Mouse (Mus musculus) urinary bladder, adult 18-20 months (tissue): ENCODE data around the gene Brd9.
A peak's percentile ranks its signal among the peaks of the same experiment; 100 is the strongest.
"Not testable (repeated sequence)": the region's sequence is repeated elsewhere in the genome, so short reads cannot be mapped to it uniquely, and the experiment has no call there.

Experiments used
- DNase-seq, 2 experiments: peaks; one replicate each; pipeline ENCODE4 v3.0.0; 2022; ENCODE audit warnings: low spot score in 2 of 2, mixed read lengths in 2 of 2

Brd9 gene

DNA sequence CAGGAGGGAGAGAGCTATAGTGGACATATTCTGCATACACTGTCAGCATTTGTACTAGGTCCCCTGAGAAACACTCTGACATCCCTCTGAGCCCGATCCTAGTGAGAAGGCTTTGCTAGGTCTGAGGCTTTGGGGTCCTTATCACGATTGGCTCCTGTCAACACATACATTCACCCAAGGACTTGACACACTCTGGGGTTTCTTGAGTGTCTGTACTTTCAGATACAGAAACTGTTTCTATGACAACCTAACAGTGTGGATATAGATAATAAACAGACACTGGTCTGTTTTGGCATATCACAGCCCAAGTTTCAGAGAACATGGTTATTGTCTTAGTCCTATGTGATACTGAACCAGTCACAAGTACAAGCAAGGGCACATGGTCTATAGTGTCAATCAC, 53.1 kb downstream of the Brd9 start:
- no peak for DNase-seq

DNA sequence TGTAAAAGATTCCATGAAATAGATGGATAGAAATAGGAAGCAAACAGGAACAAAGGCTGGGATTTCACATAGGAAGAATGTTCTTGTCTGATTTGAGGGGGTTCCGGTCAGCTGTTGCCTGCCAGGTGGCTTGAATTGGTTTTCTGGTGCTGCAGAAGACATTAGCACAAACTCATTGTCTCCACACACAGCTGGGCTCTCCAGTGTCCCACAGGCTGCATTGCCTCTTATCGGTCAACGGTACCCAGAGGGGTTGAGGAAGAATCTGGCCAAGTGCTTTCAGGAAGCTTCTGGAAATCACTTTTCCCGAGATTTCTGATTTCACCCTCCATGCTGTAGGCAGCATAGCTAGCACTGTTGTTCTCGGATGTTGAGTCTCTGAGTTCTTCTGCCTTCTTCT, 53.7 kb downstream of the Brd9 start:
- no peak for DNase-seq

DNA sequence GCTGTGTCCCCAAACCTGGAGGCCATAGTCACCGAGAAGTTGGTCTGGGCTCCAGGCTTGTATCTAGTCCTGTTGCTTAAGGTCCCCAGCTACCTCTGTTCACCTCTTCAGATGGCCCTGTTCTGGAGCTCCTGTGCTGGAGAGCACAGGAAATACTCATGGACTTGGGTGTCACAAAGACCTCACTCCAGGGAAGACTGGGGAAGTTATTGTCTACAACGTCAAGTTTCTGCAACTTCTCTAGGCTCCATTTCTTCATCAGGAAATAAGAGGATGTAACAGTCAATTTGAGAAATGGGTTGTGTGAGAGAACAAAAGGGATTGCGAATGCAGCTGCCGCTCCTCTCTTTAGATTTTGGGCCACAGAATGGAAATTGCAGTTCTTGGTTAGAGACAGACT, 58.8 kb downstream of the Brd9 start:
- DNase-seq = no peak

DNA sequence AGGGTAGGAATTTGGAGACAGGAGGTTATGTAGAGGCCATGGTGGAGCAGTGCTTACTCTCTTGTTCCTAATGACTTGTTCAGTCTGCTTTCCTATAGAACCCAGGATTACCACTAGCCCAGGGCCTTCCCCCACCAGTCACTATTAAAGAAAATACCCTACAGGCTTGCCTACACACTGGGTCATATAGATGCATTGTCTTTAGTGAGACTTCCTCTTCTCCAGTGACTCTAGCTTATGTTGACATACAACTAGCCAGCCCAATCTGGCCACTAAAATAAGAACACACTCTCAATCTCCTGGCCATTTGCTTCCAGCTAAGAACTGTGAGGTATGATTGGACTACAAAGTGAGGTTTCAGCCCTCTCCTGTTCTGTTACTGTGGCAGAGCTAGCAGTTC, 62.9 kb downstream of the Brd9 start:
- no peak for DNase-seq

DNA sequence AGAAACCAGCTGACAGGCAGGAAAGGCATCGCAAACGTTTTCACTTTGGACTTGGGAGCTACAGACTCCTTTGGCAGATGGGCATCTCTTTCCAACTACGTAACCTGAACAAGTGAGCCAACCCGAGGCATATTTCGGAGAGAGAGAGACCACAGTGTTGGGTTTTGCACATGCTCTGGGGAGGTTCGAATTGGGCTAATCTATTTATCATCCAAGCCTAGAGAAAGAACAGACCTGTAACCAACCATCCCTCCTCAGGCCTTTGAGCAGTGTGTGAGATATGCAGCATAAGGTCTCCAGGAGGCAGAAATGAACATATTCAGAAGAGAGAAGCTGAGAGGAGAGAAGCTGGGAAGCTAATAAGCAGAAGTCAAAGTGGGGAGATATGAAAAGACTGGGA, 63.4 kb downstream of the Brd9 start:
- no peak for DNase-seq

DNA sequence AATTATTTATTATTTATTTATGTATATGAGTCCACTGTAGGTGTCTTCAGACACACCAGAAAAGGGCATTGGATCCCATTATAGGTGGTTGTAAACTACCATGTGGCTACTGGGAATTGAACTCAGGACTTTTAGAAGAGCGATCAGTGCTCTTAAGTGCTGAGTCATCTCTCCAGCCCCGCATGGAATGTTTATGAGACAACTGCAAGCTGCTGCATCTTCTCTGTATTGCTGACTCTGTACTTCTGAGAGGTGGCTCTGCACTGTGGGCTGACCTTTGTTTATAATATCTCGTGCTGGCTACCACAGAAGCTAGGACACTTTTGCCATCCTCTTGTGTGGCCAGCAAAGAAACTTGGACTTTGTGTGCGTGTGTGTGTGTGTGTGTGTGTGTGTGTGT, 63.9 kb downstream of the Brd9 start:
- DNase-seq = no peak

DNA sequence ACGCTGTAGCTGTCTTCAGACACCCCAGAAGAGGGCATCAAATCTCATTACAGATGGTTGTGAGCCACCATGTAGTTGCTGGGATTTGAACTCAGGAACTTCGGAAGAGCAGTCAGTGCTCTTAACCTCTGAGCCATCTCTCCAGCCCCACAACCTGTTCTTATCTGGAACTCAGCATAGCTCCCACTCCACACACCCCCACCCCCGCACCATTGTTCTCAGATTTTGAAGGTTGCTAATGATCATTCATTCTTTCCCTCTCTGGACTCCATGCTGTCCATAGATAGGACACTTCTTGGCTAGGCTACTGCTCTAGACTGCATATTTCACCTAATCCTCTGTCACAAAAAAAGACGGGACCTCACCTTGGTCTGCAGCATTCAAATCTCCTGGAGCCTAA, 69.3 kb downstream of the Brd9 start:
- DNase-seq = not testable (repeated sequence)

DNA sequence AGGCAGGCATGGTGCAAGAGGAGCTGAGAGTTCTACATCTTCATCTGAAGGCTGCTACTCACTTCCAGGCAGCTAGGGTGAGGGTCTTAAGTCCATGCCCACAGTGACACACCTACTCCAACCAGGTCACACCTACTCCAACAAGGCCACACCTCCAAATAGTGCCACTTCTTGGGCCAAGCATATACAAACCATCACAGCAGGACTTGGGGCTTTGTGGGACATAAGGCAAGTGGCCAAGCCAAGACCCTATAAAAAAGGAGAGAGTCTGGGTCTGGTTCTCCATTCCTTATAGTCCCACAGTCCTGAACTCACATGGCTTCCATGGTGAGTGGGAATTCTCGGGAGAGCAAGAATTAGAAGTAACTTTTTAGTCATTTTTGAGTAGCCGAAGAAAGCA, 70.6 kb downstream of the Brd9 start:
- DNase-seq = not testable (repeated sequence)

DNA sequence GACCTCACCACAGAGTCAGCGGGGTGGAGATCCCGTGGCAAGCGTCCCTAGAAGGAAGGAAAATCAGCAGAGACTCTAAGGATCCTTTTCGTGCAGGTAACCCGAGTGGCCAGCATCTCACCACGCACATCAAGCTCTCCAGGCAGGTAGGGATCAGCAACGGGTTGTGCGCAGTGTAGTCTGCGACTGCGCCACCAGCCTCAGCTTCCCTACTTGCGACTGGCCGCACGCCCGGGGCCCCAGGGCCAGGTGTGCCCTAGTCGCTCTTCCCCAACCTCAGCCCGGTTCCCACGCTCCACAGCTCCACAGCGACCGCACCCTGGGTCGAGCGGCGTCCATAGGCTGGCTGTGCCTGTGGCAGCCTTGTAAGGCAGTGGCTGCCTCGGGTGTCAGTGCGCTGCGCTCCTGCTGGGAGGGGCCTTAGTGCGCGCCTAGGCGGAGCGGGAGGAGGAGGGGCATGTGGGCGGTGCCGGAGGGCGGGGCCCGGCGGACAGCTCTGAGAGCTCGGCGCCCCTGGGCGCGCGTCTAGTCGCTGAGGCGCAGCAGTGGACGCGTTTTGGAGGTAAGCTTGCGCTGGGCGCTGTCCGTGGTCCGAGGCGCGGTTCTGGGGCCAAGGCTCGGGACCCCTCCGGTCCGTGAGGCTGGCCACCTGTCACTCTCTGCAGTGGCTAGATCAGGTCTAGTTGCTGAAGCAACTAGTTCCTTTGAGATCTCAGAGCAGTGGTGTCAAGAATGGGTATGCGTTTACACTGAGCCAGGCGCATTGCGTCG, 71.5 kb downstream of the Brd9 start, which contains the start of gene Tppp:
TSS of gene Tppp (plus strand) at position 460 of the 771 bp plus-strand sequence.
- peak; percentile 95 for DNase-seq

DNA sequence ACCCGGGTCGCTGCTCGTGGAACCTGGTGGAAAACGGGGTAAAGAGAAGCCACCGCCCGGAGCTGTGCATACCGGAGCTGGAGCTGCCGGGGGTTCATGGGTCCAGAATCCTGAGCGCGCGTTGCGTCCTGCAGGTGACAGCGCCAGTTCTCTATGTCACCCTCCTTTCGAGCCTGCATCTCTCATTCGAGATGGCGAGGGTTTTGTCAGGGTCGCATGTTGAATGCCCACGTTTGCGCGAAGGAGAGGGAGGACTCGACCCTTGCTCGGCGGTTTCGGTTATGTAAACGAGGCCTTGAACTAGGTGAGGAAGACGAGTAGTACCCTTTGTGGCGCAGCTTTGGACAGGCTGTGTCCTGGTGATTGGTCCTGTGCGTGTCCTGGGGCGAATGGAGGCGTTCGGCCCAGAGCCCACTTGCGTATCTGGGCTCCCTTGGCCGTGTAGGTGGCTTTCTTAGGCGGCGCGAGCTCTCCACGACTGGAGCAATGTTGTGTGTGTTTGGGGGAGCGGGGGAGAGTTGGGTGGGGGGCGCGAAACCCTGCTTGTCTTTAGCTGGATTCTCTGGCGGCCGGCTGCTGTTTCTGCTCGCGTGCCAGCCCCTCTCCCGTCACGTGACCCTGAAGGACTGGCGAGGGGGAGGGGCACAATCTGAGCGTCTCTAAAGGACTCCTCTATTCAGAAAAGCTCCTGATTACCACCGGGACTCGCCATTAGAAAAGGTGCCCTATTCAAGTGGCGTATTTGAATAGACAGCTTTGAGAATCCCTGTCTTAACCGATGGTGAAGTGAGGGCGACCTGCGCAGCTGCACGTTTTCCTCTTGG, 72.4 kb downstream of the Brd9 start:
- peak; percentile 51 to 62 for DNase-seq
